Mouse (Mus musculus) limb, embryonic 13.5 days (tissue): ENCODE data around the gene Emb. TPM values are rescaled to one million over a fixed set of nuclear protein-coding genes. Genes with fewer than 3 reads are reported as not detected.
A peak's percentile ranks its signal among the peaks of the same experiment; 100 is the strongest.

Source experiments
- ATAC-seq: fragments of 200-750 bp; cut with Nextera tagmentation; 2 replicates; pipeline ENCODE4 v1.8.0; 2017; ENCODE audit warnings: low read depth, moderate number of reproducible peaks, moderate TSS enrichment; ENCODE audit not compliant: low FRiP score
- H3K27ac ChIP-seq: fragments of 300-500 bp; sonication (generic); 2 replicates; pipeline ENCODE4 v1.5.1; 2015; ENCODE audit warnings: inconsistent platforms, mild to moderate bottlenecking, moderate library complexity
- H3K27me3 ChIP-seq: fragments of 300-500 bp; sonication (generic); 2 replicates; pipeline ENCODE4 v1.6.1; 2015; ENCODE audit warnings: mild to moderate bottlenecking, inconsistent platforms
- H3K36me3 ChIP-seq: fragments of 300-500 bp; sonication (generic); 2 replicates; pipeline ENCODE4 v1.6.1; 2015; ENCODE audit warnings: inconsistent platforms, mild to moderate bottlenecking, moderate library complexity
- H3K4me1 ChIP-seq: fragments of 300-500 bp; sonication (generic); 2 replicates; pipeline ENCODE4 v1.6.1; 2015; ENCODE audit warnings: inconsistent platforms
- H3K4me2 ChIP-seq: fragments of 300-500 bp; sonication (generic); replicated peaks from 2 replicates; pipeline ENCODE4 v1.6.1; 2015; ENCODE audit warnings: inconsistent platforms, mild to moderate bottlenecking, moderate library complexity
- H3K4me3 ChIP-seq: fragments of 300-500 bp; sonication (generic); 2 replicates; pipeline ENCODE4 v1.5.1; 2015; ENCODE audit warnings: moderate library complexity, mild to moderate bottlenecking, inconsistent platforms
- H3K9ac ChIP-seq: fragments of 300-500 bp; sonication (generic); 2 replicates; pipeline ENCODE4 v1.6.1; 2015; ENCODE audit warnings: mild to moderate bottlenecking, inconsistent platforms
- H3K9me3 ChIP-seq: fragments of 300-500 bp; sonication (generic); 2 replicates; pipeline ENCODE4 v1.6.1; 2016; ENCODE audit warnings: inconsistent platforms
- WGBS: fragments of 180-500 bp; shearing (Covaris S2); methylation state at CpG from one replicate; pipeline ENCODE4 v1.1.7; 2015; 5-methylcytosine and 5-hydroxymethylcytosine counted together
- polyA plus RNA-seq: library from polyadenylated mRNA; unstranded; fragments of >200 nt; fragmentation: Nextera tagmentation; extraction: Ambion mirVana; gene quantifications from 2 replicates; pipeline ENCODE4 v1.2.1, GENCODE M21; 2015

Gene Emb
- polyA plus RNA-seq, 1 experiment from 2014 or later, result 19.9 TPM

DNA sequence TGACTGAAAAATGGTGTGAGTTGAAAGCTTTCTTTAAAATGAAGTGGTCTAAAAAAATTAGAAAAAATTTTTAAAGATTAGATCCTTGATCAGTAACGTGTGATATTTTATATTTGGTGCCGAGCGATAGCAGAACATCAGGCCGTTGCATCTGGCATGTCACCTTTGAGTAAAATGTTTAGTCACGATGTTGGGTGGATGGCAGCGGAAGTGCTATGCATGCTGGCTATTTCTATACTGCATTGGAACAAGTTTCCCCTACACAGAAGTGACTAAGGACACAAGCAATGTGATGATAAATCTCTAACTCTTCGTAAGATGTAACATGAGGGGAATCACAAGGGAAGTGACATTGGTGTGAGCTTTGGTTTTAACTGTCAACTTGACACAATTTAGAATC is 3.7 kb upstream of the Emb start:
- H3K9me3 ChIP-seq, result no peaks in the 10 kb centered on the region
- no peaks in the 10 kb centered on the region for H3K36me3 ChIP-seq
- H3K4me2 ChIP-seq, result no peak overlapping the region
- 91% methylated on average over 7 of the region's 7 CpGs for WGBS
- H3K4me1 ChIP-seq, result no peaks in the 10 kb centered on the region
- no peak overlapping the region for H3K27ac ChIP-seq
- no peak overlapping the region for H3K4me3 ChIP-seq
- ATAC-seq, result no peak
- no peak overlapping the region for H3K9ac ChIP-seq
- no peaks in the 10 kb centered on the region for H3K27me3 ChIP-seq

DNA sequence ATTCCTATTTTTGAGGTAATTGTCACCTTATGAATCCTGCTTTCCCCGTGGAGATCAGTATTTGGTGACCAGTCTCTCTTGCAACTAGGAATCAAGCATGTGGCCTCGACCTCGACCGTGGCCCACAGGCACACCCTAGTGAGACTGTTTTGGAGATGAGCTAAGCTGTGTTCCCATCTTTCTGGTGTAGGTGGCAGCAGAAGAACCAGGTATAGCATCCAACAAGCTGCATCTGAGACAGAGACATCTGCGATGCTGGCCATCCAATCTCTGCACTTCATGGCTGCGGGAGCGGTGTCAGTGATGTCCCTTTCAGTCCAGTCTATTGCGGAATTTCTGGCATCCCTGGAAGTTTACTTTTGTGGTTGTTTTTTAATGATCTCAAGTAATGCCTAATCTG is 2.3 kb upstream of the Emb start:
- Histone ChIP-seq H3K4me2 (no peak overlapping the region), H3K36me3 (no peaks in the 10 kb centered on the region), H3K4me3 (no peak overlapping the region), H3K4me1 (no peaks in the 10 kb centered on the region), H3K9me3 (no peaks in the 10 kb centered on the region), H3K9ac (no peak overlapping the region), H3K27ac (no peak overlapping the region), H3K27me3 (no peaks in the 10 kb centered on the region)
- 90% methylated on average over 8 of the region's 8 CpGs for WGBS
- ATAC-seq, result no peak

- H3K36me3 ChIP-seq, result no peaks in the 10 kb centered on the region
- H3K27me3 ChIP-seq, result no peaks in the 10 kb centered on the region
- no peak overlapping the region for H3K4me3 ChIP-seq
- H3K9ac ChIP-seq, result no peak overlapping the region
- H3K9me3 ChIP-seq, result no peaks in the 10 kb centered on the region
- no peak overlapping the region for H3K27ac ChIP-seq
- 0 out of 2 replicates have a peak, but pooled peaks cover 3% of the 10 kb centered on the region for H3K4me1 ChIP-seq
- no peak overlapping the region for H3K4me2 ChIP-seq
- WGBS, result 68% methylated on average over 11 of the region's 11 CpGs
- ATAC-seq, result no peak
These were observed 3.1 kb downstream of the Emb start for GRCm38 (mm10) chr13:117211386-117211875.

DNA sequence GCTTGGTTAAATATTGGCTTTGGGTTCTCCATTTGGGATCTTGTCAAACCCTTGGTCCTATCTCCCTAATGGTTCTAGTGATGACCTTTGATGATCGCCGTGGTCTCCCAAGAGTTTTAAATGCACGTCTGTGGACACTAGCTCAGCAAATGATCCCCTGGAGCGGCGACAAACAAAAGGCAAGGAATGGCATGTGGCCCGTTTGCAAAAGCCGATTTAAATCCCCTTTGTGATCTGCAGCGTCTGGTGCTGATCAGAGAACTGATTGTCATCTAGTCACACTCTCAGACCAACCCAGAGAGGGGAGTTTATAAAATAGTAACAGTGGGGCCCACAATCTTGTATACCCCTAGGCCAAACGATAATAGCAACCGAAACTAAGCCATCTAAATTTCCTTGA is 7.1 kb downstream of the Emb start:
- Histone ChIP-seq H3K27ac (no peak overlapping the region), H3K4me2 (no peak overlapping the region), H3K36me3 (no peaks in the 10 kb centered on the region), H3K9me3 (no peaks in the 10 kb centered on the region), H3K27me3 (0 out of 2 replicates have a peak, but pooled peaks cover 4% of the 10 kb centered on the region), H3K4me3 (no peak overlapping the region), H3K4me1 (peaks cover 18% of the 10 kb centered on the region), H3K9ac (no peak overlapping the region)
- ATAC-seq, result no peak
- 17% methylated on average over 10 of the region's 10 CpGs for WGBS

DNA sequence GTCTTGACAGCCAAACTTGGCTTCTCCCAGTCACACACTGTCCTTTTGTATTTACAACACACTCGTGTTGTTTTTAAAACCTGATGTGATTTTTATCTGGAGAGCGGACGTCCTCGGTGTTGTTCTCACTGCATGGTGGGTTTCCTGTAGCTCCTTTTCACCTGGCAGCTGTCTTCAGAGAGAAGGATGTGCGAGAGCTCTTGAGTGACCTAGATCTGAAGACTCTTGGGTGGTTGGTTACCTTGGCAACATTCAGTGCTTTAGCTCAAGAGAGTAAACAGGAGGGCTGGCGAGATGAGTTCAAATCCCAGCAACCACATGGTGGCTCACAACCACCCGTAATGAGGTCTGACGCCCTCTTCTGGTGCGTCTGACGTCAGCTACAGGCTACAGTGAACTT is 7.8 kb downstream of the Emb start:
- Histone ChIP-seq H3K4me3 (no peak overlapping the region), H3K4me2 (no peak overlapping the region), H3K27me3 (0 out of 2 replicates have a peak, but pooled peaks cover 4% of the 10 kb centered on the region), H3K27ac (no peak overlapping the region), H3K9me3 (no peaks in the 10 kb centered on the region), H3K9ac (no peak overlapping the region), H3K4me1 (peaks cover 18% of the 10 kb centered on the region), H3K36me3 (no peaks in the 10 kb centered on the region)
- 25% methylated on average over 10 of the region's 10 CpGs for WGBS
- ATAC-seq, result no peak

DNA sequence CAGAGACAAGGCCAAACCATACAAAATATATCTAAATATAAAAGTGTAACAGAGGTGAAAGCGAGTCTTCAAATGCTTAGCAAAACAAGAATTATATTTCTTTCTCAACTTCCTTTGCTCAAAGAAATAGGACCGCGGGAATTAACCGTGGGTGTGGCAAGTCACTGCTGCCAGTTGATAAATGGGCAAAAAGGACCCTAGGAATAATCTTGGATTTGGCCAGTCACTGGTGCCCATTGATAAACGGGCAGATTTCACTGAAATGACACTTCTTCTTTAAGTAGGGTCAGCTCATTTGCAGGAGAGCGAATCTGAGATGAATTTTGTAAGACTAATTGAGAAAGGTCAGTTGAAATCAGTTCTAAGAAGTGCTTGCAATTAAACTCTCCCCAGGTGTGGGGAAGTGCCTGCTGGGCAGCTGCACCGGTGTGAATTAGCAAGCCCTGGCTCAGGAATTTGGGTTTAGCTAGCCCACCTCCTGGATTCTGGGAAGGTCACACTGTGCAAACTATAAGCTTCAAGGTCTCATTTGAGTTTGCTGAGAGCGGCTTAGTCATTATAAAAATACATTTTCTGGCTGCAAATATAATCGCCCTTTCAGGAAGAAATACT is 8.5 kb downstream of the Emb start:
- H3K9ac ChIP-seq, result no peak overlapping the region
- WGBS, result 14% methylated on average over 9 of the region's 9 CpGs
- no peak overlapping the region for H3K27ac ChIP-seq
- H3K4me1 ChIP-seq, result peaks cover 23% of the 10 kb centered on the region
- H3K4me3 ChIP-seq, result no peak overlapping the region
- no peaks in the 10 kb centered on the region for H3K36me3 ChIP-seq
- no peak for ATAC-seq
- 0 out of 2 replicates have a peak, but pooled peaks cover 4% of the 10 kb centered on the region for H3K27me3 ChIP-seq
- H3K9me3 ChIP-seq, result no peaks in the 10 kb centered on the region
- no peak overlapping the region for H3K4me2 ChIP-seq

DNA sequence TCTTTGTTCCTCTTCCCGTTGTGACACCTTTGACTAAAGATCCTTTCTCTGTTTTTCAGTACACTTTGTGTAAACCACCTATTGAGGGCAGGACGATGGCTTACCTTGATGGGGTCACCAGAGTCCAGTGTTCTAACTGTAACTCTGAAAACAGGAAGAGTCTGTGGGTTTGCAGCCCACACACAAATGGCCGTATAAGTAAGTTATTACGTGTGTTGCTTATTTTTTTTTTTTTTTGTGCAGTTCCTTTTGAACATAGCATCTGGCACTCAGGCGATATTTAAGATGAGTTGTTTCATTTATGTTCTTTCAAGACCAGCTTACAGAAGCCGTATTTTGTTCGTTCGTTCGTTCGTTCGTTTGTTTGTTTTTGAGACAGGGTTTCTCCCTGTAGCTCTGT is 9.3 kb downstream of the Emb start:
- no peak overlapping the region for H3K9ac ChIP-seq
- peaks cover 24% of the 10 kb centered on the region for H3K4me1 ChIP-seq
- H3K4me3 ChIP-seq, result no peak overlapping the region
- no peak for ATAC-seq
- no peaks in the 10 kb centered on the region for H3K36me3 ChIP-seq
- WGBS, result 26% methylated on average over 11 of the region's 11 CpGs
- H3K27me3 ChIP-seq, result peaks cover 4% of the 10 kb centered on the region; the same call in 1 of the 2 replicates
- H3K9me3 ChIP-seq, result no peaks in the 10 kb centered on the region
- H3K27ac ChIP-seq, result no peak overlapping the region
- H3K4me2 ChIP-seq, result no peak overlapping the region

- no peak overlapping the region for H3K9ac ChIP-seq
- no peak overlapping the region for H3K27ac ChIP-seq
- no peak overlapping the region for H3K4me2 ChIP-seq
- no peak overlapping the region for H3K4me3 ChIP-seq
- 76% methylated on average over 2 of the region's 2 CpGs for WGBS
- H3K4me1 ChIP-seq, result peaks cover 24% of the 10 kb centered on the region
- no peaks in the 10 kb centered on the region for H3K9me3 ChIP-seq
- ATAC-seq, result no peak
- peaks cover 4% of the 10 kb centered on the region; the same call in 1 of the 2 replicates for H3K27me3 ChIP-seq
- no peaks in the 10 kb centered on the region for H3K36me3 ChIP-seq
These were observed 9.8 kb downstream of the Emb start for GRCm38 (mm10) chr13:117218092-117218491.

- H3K9me3 ChIP-seq, result no peaks in the 10 kb centered on the region
- no peak overlapping the region for H3K27ac ChIP-seq
- H3K4me3 ChIP-seq, result peak overlapping the region; percentile 70
- peak overlapping the region; percentile 94 for H3K4me2 ChIP-seq
- peak; percentile 3; the same call in 1 of the 2 replicates for ATAC-seq
- H3K27me3 ChIP-seq, result peaks cover 4% of the 10 kb centered on the region; the same call in 1 of the 2 replicates
- peaks cover 24% of the 10 kb centered on the region for H3K4me1 ChIP-seq
- H3K9ac ChIP-seq, result peak overlapping the region; percentile 78
- H3K36me3 ChIP-seq, result no peaks in the 10 kb centered on the region
- WGBS, result 8% methylated on average over 16 of the region's 16 CpGs
These were observed 11.7 kb downstream of the Emb start for GRCm38 (mm10) chr13:117219871-117220500.

- Histone ChIP-seq H3K4me1 (peaks cover 24% of the 10 kb centered on the region), H3K4me2 (peak within 1 kb of the TSS; percentile 94), H3K27me3 (peaks cover 4% of the 10 kb centered on the region; the same call in 1 of the 2 replicates), H3K27ac (no peak within 1 kb of the TSS), H3K9ac (peak within 1 kb of the TSS; percentile 78), H3K4me3 (peak within 1 kb of the TSS; percentile 70), H3K36me3 (no peaks in the 10 kb centered on the region), H3K9me3 (no peaks in the 10 kb centered on the region)
- under 1% methylated on average over 66 of the region's 67 CpGs for WGBS
- peak; percentile 77 for ATAC-seq
These were observed 12.4 kb downstream of the Emb start, which contains the start of gene Gm17509 for GRCm38 (mm10) chr13:117220501-117221321. Gene Gm17509 (minus strand): TSS chr13:117221075.

GRCm38 (mm10) chr13:117223125-117223524 is 14.8 kb downstream of the Emb start:
- H3K9ac ChIP-seq, result no peak overlapping the region
- H3K9me3 ChIP-seq, result no peaks in the 10 kb centered on the region
- no peak overlapping the region for H3K4me3 ChIP-seq
- no peaks in the 10 kb centered on the region for H3K36me3 ChIP-seq
- 45% methylated on average over 5 of the region's 5 CpGs for WGBS
- H3K27ac ChIP-seq, result no peak overlapping the region
- no peak for ATAC-seq
- H3K4me1 ChIP-seq, result peaks cover 12% of the 10 kb centered on the region
- peaks cover 4% of the 10 kb centered on the region; the same call in 1 of the 2 replicates for H3K27me3 ChIP-seq
- no peak overlapping the region for H3K4me2 ChIP-seq

DNA sequence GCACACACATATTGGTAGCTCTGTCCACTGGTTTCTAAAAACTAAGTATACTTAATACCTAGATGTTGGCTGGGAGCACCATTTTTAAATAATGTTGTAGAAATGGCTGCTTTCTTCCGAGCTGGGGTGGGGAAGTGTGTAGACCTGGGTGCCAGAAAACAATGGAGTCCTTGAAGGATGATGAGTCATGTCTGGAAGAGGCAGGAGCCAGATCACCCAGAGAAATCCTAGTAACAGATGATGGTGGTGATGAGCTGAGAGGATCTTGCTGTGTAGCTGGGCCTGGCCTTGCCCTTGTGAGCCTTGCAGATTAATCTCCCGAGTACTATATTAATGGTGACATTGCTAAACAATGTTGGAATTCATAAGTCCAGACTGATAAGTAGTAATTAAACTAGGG is 16.6 kb downstream of the Emb start:
- H3K27ac ChIP-seq, result no peak overlapping the region
- ATAC-seq, result no peak
- H3K27me3 ChIP-seq, result peaks cover 4% of the 10 kb centered on the region; the same call in 1 of the 2 replicates
- H3K9me3 ChIP-seq, result no peaks in the 10 kb centered on the region
- H3K4me2 ChIP-seq, result no peak overlapping the region
- no peaks in the 10 kb centered on the region for H3K36me3 ChIP-seq
- no peak overlapping the region for H3K4me3 ChIP-seq
- H3K4me1 ChIP-seq, result peaks cover 12% of the 10 kb centered on the region
- no peak overlapping the region for H3K9ac ChIP-seq
- 82% methylated on average over 2 of the region's 2 CpGs for WGBS
